Mouse (Mus musculus) Patski (cell line): ENCODE results near the gene Retnla. TPM values are rescaled to one million over a fixed set of nuclear protein-coding genes. Genes with fewer than 3 reads are reported as not detected.

Source experiments
- ATAC-seq: fragments of 100-300 bp; one replicate; pipeline ENCODE4 v1.8.0; 2021
- CTCF ChIA-PET: fragments of 350-600 bp; sonication (Branson Sonifier 250); formaldehyde crosslinking; loops from one replicate; lab custom pipeline; 2022; ENCODE audit warnings: inconsistent platforms; lab: Charles Lee
- POLR2A ChIA-PET: fragments of 350-600 bp; sonication (Branson Sonifier 250); formaldehyde crosslinking; loops from one replicate; lab custom pipeline; 2022; ENCODE audit warnings: antibody characterized with exemption, inconsistent platforms; lab: Charles Lee
- DNase-seq: peaks from one replicate; pipeline ENCODE4 v3.0.0-alpha.2; 2011; ENCODE audit warnings: low read depth, low spot score
- H3K27me3 ChIP-seq: fragments of 371-371 bp; one replicate; pipeline ENCODE4 v1.5.1; 2021
- CTCF ChIP-seq: fragments of 100-300 bp; IDR thresholded peaks from one replicate; pipeline ENCODE4 v1.5.1; 2021
- in situ Hi-C: fragments of 300-500 bp; cut with MboI; formaldehyde crosslinking; loops from 3 replicates; pipeline ENCODE4 v1.11.1; 2018; ENCODE audit warnings: low pct_unique_long_range_greater_than_20kb, mixed read lengths
- polyA plus RNA-seq: library from polyadenylated mRNA; unstranded; gene quantifications from one replicate; pipeline ENCODE4 v1.2.3, GENCODE M21; 2021

Gene Retnla
- not detected for polyA plus RNA-seq

- no peak for DNase-seq
- in situ Hi-C loops: no loop called here
- no peak for ATAC-seq
- POLR2A ChIA-PET: no interaction called here
- CTCF ChIA-PET: no interaction called here
- TF ChIP-seq CTCF: no peak
- peaks cover under 1% of the 10 kb centered on the region for H3K27me3 ChIP-seq
These were observed at the start of gene Retnla for GRCm38 (mm10) chr16:48842266-48842665. TSS of gene Retnla (plus strand) at chr16:48842551.

DNA sequence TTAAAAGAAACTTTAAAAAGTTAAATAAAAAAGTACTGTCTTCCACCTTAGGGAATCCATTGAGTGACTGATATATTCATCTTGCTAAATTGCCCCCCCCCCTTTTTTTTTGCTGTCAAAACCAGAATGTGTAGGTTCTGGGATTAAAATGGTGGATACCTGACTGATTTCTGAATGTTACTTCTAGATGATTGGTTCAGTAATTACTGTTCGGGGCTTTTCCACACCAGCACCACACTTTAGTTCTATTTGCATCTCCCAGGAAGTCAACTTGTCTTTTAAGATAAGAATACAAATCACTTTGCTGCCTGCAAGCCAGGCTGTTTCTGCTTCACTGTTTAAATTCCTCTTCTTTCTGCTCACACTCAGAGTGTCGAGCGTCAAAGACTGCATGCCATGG lies 44.1 kb upstream of the Retnla start:
- in situ Hi-C loops: no loop called here
- ChIA-PET CTCF (no interaction called here), POLR2A (no interaction called here)
- DNase-seq (no peak), ATAC-seq (no peak)
- no peaks in the 10 kb centered on the region for H3K27me3 ChIP-seq
- TF ChIP-seq CTCF: no peak

DNA sequence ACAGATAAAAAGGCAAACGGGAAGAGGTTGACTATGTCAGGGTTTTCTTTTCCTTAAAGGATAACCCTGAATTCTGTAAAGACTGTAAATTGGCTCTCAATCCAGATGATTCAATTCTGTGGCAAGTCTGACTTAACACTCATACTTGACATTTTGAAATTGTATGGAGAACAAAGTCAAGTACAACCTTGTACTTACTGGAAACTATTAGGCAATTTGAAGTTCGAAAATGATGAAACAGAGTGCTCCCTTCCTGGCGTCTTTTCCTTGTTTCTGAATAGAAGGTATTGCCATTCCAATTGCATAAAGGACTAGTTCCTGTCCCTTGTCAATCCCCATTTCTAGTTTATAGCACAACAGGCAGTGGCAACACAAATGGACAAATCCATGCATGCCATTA lies 42.9 kb upstream of the Retnla start:
- ChIA-PET POLR2A (no interaction called here), CTCF (no interaction called here)
- no peak for DNase-seq
- no peaks in the 10 kb centered on the region for H3K27me3 ChIP-seq
- TF ChIP-seq CTCF: no peak
- in situ Hi-C loops: no loop called here
- no peak for ATAC-seq

GRCm38 (mm10) chr16:48800906-48801305 lies 41.4 kb upstream of the Retnla start:
- DNase-seq: no peak
- POLR2A ChIA-PET: no interaction called here
- no peaks in the 10 kb centered on the region for H3K27me3 ChIP-seq
- no peak for TF ChIP-seq CTCF
- CTCF ChIA-PET: no interaction called here
- no peak for ATAC-seq
- in situ Hi-C loops: no loop called here

- ChIA-PET POLR2A (no interaction called here), CTCF (no interaction called here)
- no peak for DNase-seq
- in situ Hi-C loops: no loop called here
- TF ChIP-seq CTCF: no peak
- H3K27me3 ChIP-seq: peaks cover 4% of the 10 kb centered on the region
- no peak for ATAC-seq
These were observed 36.9 kb upstream of the Retnla start for GRCm38 (mm10) chr16:48805412-48805811.

DNA sequence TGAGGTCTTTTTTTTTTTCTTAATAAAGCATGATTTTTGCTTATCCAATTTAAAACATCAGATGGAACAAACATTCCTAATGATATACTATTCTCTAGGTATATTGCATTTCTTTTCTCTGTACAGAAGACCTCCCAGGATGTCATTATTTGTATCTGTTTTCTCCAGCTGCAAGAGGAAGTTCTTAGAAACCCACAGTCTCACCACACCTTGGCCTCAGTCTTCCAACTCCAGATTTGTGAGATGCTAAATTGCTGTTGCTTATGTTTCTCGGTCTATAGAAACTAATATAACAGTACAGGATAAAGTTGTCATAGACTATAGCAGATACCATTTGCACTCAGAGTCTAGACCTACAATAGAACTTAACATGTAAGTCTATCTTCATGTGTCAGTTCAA lies 35.8 kb upstream of the Retnla start:
- in situ Hi-C loops: no loop called here
- H3K27me3 ChIP-seq: peaks cover 4% of the 10 kb centered on the region
- DNase-seq: no peak
- no peak for ATAC-seq
- CTCF ChIA-PET: no interaction called here
- TF ChIP-seq CTCF: no peak
- POLR2A ChIA-PET: no interaction called here

GRCm38 (mm10) chr16:48809374-48809773 lies 33.0 kb upstream of the Retnla start:
- in situ Hi-C loops: no loop called here
- TF ChIP-seq CTCF: no peak
- CTCF ChIA-PET: no interaction called here
- POLR2A ChIA-PET: no interaction called here
- ATAC-seq (no peak), DNase-seq (no peak)
- H3K27me3 ChIP-seq: peaks cover 4% of the 10 kb centered on the region

DNA sequence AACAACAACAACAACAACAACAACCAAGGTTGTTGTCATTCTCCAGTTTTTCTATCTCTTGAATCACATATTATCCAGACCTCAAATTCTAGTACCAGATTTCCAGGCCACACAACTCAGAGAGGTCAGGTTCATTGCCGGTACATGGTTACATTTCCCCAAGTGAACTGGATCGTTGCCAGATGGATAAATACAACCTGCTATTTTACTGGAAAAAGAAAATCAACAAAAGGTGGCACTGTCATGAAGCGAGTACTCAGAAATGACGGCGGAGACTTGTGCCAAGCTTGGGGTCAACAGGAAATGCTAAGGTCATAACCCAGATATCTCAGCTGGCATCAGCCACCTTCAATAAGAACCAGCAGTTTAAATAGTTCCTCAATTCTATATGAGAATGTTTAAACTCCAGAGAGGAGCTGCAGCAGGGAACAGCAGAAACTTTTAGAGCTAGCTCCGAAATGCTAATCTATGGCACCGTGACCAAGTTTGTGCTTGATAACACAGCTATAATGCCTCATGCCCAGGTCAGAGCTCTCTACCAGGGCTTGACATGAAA lies 30.4 kb upstream of the Retnla start:
- in situ Hi-C loops: no loop called here
- no peak for TF ChIP-seq CTCF
- ChIA-PET POLR2A (no interaction called here), CTCF (interaction anchor here (1.6 kb wide), 1 partner anchor 11 kb away, joined by 3 read pairs; no protein-coding TSS in a partner anchor)
- no peak for ATAC-seq
- no peak for DNase-seq
- peaks cover 3% of the 10 kb centered on the region for H3K27me3 ChIP-seq

DNA sequence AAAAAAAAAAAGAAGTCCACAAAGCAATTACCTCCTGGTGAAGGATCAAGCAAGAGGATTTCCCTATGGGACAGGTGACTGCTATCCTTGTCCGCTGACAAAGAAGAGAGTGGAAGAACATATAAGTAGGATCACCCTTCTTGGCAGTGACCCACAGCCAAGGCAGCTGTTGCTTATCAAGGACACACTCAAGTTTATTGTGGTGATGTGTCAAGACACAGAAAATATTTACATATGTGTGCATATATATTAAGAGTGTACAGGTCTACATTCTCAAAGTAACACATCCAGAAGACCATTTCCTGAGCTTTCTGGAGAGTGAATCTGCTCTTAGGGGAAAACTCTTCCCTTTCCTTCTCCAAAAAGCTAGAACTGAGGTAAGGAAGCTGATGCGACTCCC lies 25.7 kb upstream of the Retnla start, which contains the start of gene Retnlb:
Gene Retnlb (plus strand): TSS at position 162 of the 400 bp plus-strand sequence.
- ATAC-seq (no peak), DNase-seq (no peak)
- no peaks in the 10 kb centered on the region for H3K27me3 ChIP-seq
- TF ChIP-seq CTCF: no peak
- ChIA-PET POLR2A (no interaction called here), CTCF (interaction anchor here (1.6 kb wide), 1 partner anchor 31 kb away, joined by 3 read pairs; no protein-coding TSS in a partner anchor)
- in situ Hi-C loops: no loop called here

- ChIA-PET POLR2A (no interaction called here), CTCF (no interaction called here)
- ATAC-seq (no peak), DNase-seq (no peak)
- in situ Hi-C loops: no loop called here
- H3K27me3 ChIP-seq: no peaks in the 10 kb centered on the region
- no peak for TF ChIP-seq CTCF
These were observed 23.8 kb upstream of the Retnla start for GRCm38 (mm10) chr16:48818524-48818923.

DNA sequence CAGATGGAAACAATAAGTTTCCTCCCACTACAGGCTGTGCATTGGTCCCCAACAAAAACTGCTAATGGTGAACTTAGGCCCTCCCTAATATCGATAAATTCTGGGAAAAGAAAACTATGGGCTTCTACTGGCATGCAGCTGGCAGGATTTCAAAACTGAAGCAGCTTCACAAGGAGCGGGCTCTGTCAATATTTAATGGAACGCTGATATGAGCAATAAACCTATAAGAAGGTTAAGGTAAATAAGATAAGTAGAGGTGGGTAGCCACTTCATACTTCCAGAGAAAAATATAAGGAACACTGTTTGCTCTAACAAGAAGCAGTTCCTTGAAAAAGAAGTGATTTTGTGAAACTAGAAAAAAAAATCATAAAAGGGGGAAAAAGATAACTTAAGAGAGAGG lies 15.9 kb upstream of the Retnla start:
- no peak for ATAC-seq
- H3K27me3 ChIP-seq: no peaks in the 10 kb centered on the region
- CTCF ChIA-PET: no interaction called here
- TF ChIP-seq CTCF: no peak
- in situ Hi-C loops: no loop called here
- no peak for DNase-seq
- POLR2A ChIA-PET: no interaction called here

- POLR2A ChIA-PET: no interaction called here
- no peak for DNase-seq
- CTCF ChIA-PET: no interaction called here
- in situ Hi-C loops: no loop called here
- TF ChIP-seq CTCF: no peak
- ATAC-seq: no peak
- H3K27me3 ChIP-seq: no peaks in the 10 kb centered on the region
These were observed 14.7 kb upstream of the Retnla start for GRCm38 (mm10) chr16:48827625-48828024.
